Mouse (Mus musculus) limb, embryonic 14.5 days (tissue): ENCODE measurements at regions not wholly inside any gene's neighbourhood (a gene's known extent, or its start where the extent isn't known, plus 50 kb on each side); places are given as distances from the start of the nearest gene placed in this dataset.

ENCODE experiments used
- ATAC-seq: fragments of 200-750 bp; cut with Nextera tagmentation; 2 replicates; pipeline ENCODE4 v1.8.0; 2017; ENCODE audit warnings: low read depth, moderate number of reproducible peaks, moderate TSS enrichment; ENCODE audit not compliant: low FRiP score
- DNase-seq: peaks from one replicate; pipeline ENCODE4 v3.0.0-alpha.2; 2015; ENCODE audit warnings: low spot score
- H3K27ac ChIP-seq: fragments of 300-500 bp; sonication (generic); replicated peaks from 2 replicates; pipeline ENCODE4 v1.5.1; 2014; ENCODE audit warnings: low read depth, mild to moderate bottlenecking, low read length, moderate library complexity, mixed read lengths
- H3K27me3 ChIP-seq: fragments of 300-500 bp; sonication (generic); 2 replicates; pipeline ENCODE4 v1.6.1; 2014; ENCODE audit warnings: low read length, mixed read lengths; ENCODE audit not compliant: control insufficient read depth, insufficient read depth
- H3K36me3 ChIP-seq: fragments of 300-500 bp; sonication (generic); 2 replicates; pipeline ENCODE4 v1.6.1; 2014; ENCODE audit warnings: mild to moderate bottlenecking, low read length, moderate library complexity, mixed read lengths; ENCODE audit not compliant: control insufficient read depth, insufficient read depth
- H3K4me1 ChIP-seq: fragments of 300-500 bp; sonication (generic); 2 replicates; pipeline ENCODE4 v1.6.1; 2014; ENCODE audit warnings: antibody characterized with exemption, low read length, mixed read lengths; ENCODE audit not compliant: control insufficient read depth, insufficient read depth
- H3K4me2 ChIP-seq: fragments of 300-500 bp; sonication (generic); replicated peaks from 2 replicates; pipeline ENCODE4 v1.6.1; 2014; ENCODE audit warnings: low read depth, mild to moderate bottlenecking, low read length, moderate library complexity; ENCODE audit not compliant: severe bottlenecking
- H3K4me3 ChIP-seq: fragments of 300-500 bp; sonication (generic); replicated peaks from 2 replicates; pipeline ENCODE4 v1.5.1; 2014; ENCODE audit warnings: low read length
- H3K9ac ChIP-seq: fragments of 300-500 bp; sonication (generic); 2 replicates; pipeline ENCODE4 v1.6.1; 2014; ENCODE audit warnings: mild to moderate bottlenecking, low read depth, low read length, moderate library complexity; ENCODE audit not compliant: severe bottlenecking
- H3K9me3 ChIP-seq: fragments of 300-500 bp; sonication (generic); 2 replicates; pipeline ENCODE4 v1.6.1; 2016; ENCODE audit warnings: low read length; ENCODE audit not compliant: control insufficient read depth
- POLR2A ChIP-seq: fragments of 200-500 bp; IDR thresholded peaks from 2 replicates; pipeline ENCODE4 v1.8.0; 2012; ENCODE audit warnings: inconsistent platforms, mild to moderate bottlenecking, moderate library complexity, borderline replicate concordance; ENCODE audit not compliant: insufficient read depth, insufficient read length; ENCODE audit errors: extremely low read depth
- WGBS: fragments of 180-500 bp; shearing (Covaris S2); extraction: QIAGEN DNeasy Blood & Tissue Kit; methylation state at CpG from one replicate; pipeline ENCODE4 v1.1.7; 2014; 5-methylcytosine and 5-hydroxymethylcytosine counted together

DNA sequence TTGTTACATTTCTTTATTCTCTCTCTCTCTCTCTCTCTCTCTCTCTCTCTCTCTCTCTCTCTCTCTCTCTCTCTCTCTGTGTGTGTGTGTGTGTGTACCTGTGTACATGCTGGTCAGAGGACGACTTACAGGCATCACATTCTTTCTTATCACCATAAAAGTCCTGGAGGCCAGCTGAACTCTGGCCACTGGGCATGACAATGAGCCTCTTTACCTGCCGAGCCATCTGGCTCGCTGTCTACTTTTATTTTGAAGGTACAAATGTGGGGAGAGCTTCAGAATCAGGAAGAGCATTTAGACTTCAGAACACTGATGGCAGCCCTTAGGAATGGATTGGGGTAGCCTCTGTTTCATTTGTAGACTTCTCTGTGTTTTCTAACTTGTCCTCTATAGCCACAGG lies 171.0 kb downstream of the Zfp36l1 start:
- DNase-seq (no peak), ATAC-seq (no peak)
- TF ChIP-seq POLR2A: no peak
- Histone ChIP-seq H3K4me3 (no peak overlapping the region), H3K4me1 (peaks cover 42% of the 10 kb centered on the region), H3K36me3 (no peaks in the 10 kb centered on the region), H3K27me3 (no peaks in the 10 kb centered on the region), H3K9me3 (no peaks in the 10 kb centered on the region), H3K9ac (no peak overlapping the region), H3K27ac (peak overlapping the region; percentile 40; the same call in 1 of the 2 replicates), H3K4me2 (no peak overlapping the region)
- 32% methylated on average over 3 of the region's 3 CpGs for WGBS

DNA sequence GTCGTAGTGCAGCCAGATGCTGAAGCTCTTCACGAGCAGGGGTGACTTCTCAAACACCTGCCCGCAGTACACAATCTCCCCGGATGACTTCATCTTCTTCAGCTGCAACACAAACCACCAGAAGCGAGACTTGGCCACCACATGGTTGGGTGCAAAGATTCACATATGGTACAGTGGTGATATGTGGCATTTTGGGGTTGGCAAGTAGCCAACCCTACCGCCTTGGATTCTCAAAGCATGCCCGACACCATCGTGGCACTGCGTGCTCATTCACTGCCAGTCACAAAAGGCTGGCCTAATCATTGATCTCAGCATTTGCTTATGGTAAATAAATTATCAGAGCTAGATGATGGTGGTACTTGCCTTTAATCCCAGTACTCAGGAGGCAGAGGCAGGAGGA lies 173.4 kb downstream of the Zfp36l1 start:
- no peak overlapping the region for H3K27ac ChIP-seq
- H3K9me3 ChIP-seq: no peaks in the 10 kb centered on the region
- no peaks in the 10 kb centered on the region for H3K36me3 ChIP-seq
- H3K4me2 ChIP-seq: no peak overlapping the region
- H3K27me3 ChIP-seq: no peaks in the 10 kb centered on the region
- WGBS: 87% methylated on average over 9 of the region's 9 CpGs
- no peak overlapping the region for H3K4me3 ChIP-seq
- DNase-seq (no peak), ATAC-seq (no peak)
- H3K9ac ChIP-seq: no peak overlapping the region
- TF ChIP-seq POLR2A: no peak
- H3K4me1 ChIP-seq: peaks cover 38% of the 10 kb centered on the region

DNA sequence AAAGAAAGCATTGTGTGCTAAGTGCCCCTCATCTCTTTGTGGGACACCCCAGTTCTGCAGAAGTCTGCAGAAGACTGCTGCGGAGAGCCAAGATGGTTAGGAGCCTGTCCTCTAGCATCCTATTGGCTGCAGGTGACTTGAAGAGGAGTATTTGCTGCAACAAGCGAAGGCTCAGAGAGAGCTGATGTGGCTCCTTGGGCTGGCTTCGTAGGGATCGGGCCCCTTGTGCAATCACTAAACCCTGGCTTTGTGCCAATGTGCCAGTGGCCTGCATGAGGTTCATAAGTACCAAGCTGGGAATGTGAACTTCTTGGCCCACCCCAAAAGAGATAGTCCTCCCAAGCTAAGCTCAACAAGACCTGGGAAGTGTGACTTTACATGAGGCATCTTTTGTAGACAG lies 174.9 kb downstream of the Zfp36l1 start:
- no peaks in the 10 kb centered on the region for H3K36me3 ChIP-seq
- WGBS: 85% methylated on average over 4 of the region's 4 CpGs
- DNase-seq: no peak
- no peaks in the 10 kb centered on the region for H3K27me3 ChIP-seq
- H3K4me2 ChIP-seq: no peak overlapping the region
- no peak overlapping the region for H3K4me3 ChIP-seq
- no peak for TF ChIP-seq POLR2A
- no peak overlapping the region for H3K9ac ChIP-seq
- no peaks in the 10 kb centered on the region for H3K9me3 ChIP-seq
- no peak overlapping the region for H3K27ac ChIP-seq
- no peak for ATAC-seq
- peaks cover 26% of the 10 kb centered on the region for H3K4me1 ChIP-seq

DNA sequence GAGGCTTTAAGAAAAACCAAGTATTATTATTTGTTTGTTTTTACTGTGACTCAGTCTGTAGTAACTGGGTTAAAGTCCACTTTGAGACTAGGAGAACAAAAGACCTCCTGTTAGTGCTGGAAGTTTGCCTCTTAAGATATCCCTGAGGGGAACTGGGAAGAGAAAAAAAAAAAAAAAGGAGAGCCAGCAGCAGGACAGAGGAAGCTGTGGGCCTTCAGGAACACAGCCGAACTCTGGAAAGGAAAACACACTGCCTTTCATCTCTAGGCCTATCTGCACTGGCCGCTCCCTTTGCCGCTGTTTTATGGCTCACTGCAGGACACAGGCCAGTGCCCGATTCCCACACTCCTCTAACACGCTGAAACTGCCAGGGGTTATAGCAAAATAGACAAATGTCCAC lies 176.1 kb downstream of the Zfp36l1 start:
- WGBS: 22% methylated on average over 5 of the region's 5 CpGs
- no peak overlapping the region for H3K4me3 ChIP-seq
- DNase-seq (no peak), ATAC-seq (no peak; the same call in 1 of the 2 replicates)
- peak overlapping the region; percentile 61; the same call in 1 of the 2 replicates for H3K27ac ChIP-seq
- peaks cover 19% of the 10 kb centered on the region for H3K4me1 ChIP-seq
- no peaks in the 10 kb centered on the region for H3K36me3 ChIP-seq
- no peaks in the 10 kb centered on the region for H3K27me3 ChIP-seq
- no peaks in the 10 kb centered on the region for H3K9me3 ChIP-seq
- TF ChIP-seq POLR2A: no peak
- H3K9ac ChIP-seq: no peak overlapping the region
- H3K4me2 ChIP-seq: no peak overlapping the region

DNA sequence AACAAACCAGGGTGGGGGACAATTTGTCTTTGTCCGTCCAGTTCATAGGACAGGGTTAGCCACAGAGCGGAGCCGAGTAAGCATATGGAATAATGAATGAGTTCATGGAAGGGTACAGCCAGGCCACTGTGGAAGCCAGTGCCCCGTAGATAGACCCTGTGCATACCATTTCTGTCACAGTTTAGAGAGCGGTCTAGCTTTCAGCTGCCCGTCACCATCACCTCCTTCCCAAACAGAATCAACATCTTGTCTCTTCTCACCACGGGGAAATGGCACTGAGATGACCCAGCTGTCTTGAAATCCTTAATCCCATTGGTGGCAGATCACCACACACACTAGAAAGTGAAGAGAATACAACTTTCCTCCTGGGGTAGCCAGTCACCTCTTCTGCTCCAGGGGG lies 178.7 kb downstream of the Zfp36l1 start:
- H3K4me2 ChIP-seq: no peak overlapping the region
- H3K4me3 ChIP-seq: no peak overlapping the region
- ATAC-seq (no peak), DNase-seq (no peak)
- H3K4me1 ChIP-seq: peaks cover 45% of the 10 kb centered on the region
- no peaks in the 10 kb centered on the region for H3K27me3 ChIP-seq
- WGBS: 82% methylated on average over 7 of the region's 7 CpGs
- H3K9me3 ChIP-seq: no peaks in the 10 kb centered on the region
- H3K36me3 ChIP-seq: no peaks in the 10 kb centered on the region
- no peak overlapping the region for H3K27ac ChIP-seq
- no peak overlapping the region for H3K9ac ChIP-seq
- no peak for TF ChIP-seq POLR2A

DNA sequence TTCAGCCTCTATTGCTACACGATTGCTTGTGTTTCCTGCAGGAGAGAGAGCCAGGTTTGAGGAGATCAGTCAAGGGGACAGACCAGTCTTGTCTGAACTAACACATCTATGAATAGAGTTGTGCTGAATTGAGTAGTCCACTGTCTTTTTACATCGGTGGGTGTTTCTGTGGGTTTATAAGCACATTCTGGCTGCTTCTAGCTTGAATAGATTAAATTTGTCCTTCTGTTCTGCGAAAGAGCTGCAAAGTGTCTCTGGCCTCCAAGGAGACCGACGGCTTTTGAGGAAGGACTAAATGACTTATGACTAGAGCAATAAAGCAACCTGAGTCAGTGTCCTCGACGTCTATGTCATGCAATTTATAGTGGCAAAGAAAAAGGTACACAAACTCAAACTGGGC lies 179.9 kb downstream of the Zfp36l1 start:
- DNase-seq (no peak), ATAC-seq (no peak)
- H3K9ac ChIP-seq: no peak overlapping the region
- H3K36me3 ChIP-seq: no peaks in the 10 kb centered on the region
- H3K27ac ChIP-seq: no peak overlapping the region
- H3K9me3 ChIP-seq: no peaks in the 10 kb centered on the region
- WGBS: 74% methylated on average over 7 of the region's 7 CpGs
- no peak for TF ChIP-seq POLR2A
- H3K27me3 ChIP-seq: no peaks in the 10 kb centered on the region
- no peak overlapping the region for H3K4me3 ChIP-seq
- no peak overlapping the region for H3K4me2 ChIP-seq
- peaks cover 56% of the 10 kb centered on the region for H3K4me1 ChIP-seq
